Mouse (Mus musculus) cerebellum, adult 11-12 months (tissue): ENCODE data around the gene Orm1.
"Not testable (repeated sequence)": the region's sequence is repeated elsewhere in the genome, so short reads cannot be mapped to it uniquely, and the experiment has no call there.

ENCODE experiments used
- DNase-seq: peaks from one replicate; pipeline ENCODE4 v3.0.0; 2022

Gene Orm1

DNA sequence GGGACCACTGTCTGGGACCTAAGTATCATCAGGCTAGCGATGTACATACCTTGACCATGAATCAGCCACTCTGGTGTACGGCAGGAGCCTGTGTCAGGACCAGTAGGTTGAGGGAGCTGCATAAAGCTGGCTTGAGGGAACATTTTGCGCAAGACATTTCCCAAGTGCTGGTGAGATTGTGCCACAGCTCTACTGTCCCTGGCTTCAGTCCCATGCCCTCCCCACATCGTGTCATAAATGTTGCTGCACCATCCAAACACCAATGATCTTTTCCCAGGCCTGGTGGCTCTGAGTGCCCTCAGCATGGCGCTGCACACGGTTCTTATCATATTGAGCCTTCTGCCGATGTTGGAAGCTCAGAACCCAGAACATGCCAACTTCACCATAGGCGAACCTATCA, at the start of gene Orm1:
Gene Orm1 (plus strand): TSS at position 266 of the 400 bp plus-strand sequence.
- DNase-seq = no peak

DNA sequence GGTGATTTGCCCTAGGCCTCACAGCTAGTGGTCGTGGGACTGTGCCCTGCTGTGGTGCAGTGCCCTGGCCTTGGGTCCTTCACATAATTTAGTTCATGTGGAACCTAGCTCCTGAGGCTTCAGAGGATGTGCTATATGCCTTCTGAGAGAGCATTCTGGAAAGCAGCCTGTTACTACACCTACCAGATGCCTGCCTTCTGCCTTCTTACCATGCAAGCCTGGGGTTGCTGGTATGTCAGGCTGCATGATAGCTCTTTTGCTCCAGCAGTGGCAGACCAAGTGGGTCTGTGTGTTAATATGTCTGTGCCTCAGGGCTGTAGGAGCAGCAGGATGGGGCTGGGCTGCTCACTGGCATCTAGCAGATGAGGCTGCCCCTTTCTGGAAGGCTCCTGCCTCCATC, 48.7 kb upstream of the Orm1 start:
- no peak for DNase-seq

DNA sequence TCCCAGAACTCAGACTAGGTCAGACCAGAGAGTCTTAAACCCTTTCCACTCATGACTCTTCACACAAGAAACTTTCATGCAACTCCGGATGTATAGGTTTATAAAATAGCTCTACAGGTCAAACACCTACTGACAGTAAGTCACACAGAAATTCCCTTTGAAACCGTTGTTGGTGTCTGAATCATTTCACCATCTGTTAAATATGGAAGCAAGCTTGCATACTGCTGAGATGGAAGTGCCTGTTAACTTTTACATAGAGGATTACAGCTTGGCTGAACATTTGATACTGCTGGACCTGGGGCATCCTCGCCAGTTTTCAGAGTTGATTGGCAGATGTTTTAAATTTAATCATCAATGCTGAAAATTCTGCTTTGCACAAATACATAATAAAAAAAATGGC, 48.1 kb upstream of the Orm1 start:
- no peak for DNase-seq

DNA sequence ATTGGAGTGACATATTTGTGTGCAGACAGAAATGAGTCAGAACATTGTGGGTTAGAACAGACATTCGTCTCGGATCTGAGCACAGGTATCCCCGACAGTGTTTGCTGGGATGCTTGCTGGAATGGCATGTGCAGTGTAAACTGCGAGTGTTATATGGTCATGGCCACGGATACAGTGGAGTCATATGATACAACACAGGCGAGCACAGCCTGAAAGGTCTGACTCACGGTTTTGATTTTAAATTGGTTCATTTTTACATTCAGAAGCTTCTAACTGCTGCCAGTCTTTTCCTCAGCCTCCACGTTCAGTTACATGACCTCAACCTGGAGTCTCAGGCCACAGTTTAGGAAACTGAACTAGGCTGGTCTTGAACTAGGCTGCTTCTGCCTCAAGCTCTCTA, 47.5 kb upstream of the Orm1 start:
- DNase-seq = no peak

DNA sequence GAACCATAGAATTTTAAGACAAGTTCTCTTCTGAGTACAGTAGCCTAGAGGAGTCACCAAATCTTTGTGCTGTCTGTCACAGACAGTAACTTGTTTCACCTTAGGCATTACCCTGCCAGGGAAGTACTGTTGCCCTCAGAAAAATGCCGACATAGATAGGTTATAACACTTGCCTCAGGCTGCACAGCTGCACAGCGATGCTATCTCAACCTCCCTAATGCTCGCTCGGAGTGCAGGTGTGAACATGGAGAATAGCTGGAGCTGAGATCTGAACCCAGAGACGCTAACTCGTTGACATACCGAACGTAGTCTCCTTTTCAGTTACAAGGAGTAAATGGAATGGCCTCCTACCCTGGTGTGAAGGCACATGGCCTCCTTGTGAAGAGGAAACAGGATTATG, 46.2 kb upstream of the Orm1 start:
- no peak for DNase-seq

DNA sequence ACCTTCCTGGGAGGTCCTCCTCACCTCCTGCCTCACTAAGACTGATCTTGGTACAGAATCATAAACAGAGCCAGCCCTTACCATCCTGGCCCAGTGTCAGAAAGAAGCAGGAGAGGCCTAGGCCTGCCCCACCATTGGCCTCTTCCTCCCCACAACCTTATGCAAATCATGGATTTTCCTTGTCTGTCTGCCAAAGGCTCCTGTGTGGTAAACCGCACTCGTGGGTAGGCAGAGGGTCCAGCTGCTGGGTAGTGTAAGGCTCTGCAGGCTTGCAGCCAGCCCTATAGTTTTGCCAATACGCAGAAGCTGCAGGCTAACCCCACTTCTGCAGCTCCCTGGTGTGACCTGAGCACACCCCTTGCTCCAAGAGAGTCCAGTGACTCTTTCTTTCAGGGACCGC, 41.7 kb upstream of the Orm1 start:
- DNase-seq = no peak

DNA sequence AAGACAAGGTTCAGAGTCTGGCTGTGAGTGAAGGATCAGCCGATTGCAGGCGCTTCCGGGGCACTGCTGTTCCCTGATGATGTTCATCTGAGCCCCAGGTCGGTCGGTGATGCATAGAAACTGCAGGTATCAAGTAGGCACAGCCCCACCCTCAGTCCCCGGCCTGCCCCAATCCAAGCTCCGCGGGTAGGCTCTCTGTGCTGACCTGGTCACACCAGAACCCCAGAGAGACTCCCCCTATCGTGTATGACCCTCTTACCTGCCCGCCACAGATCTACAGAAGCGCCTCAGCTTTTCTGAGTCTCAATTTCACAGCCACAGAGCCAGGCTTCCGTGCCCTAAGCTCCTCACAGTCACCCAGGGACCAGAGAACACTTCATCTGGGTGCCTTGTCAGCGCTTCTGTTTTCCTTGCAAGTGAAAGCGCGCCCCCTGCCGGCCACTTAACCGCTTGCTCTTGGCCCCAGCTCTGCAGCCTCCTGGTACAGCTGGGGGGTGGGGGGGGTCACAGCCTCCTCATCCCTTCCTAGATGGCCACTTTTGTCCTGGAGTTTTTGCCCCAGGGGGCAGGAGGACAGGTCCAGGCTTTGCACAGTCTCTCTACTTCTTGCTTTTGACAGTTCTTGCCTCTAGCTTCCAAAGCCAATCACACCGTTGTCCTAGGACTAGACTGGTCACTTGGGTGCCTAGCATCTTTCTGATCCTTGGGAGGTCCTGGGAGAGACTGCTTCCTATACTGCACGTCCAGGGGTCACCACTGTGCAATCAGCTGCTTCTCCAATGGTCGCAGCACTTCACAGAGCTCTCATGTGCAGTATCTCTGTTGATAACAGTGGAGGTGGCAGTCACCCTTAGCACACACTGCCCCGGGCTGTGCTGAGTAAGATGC, 36.9 kb upstream of the Orm1 start:
- peak; percentile 86 for DNase-seq

DNA sequence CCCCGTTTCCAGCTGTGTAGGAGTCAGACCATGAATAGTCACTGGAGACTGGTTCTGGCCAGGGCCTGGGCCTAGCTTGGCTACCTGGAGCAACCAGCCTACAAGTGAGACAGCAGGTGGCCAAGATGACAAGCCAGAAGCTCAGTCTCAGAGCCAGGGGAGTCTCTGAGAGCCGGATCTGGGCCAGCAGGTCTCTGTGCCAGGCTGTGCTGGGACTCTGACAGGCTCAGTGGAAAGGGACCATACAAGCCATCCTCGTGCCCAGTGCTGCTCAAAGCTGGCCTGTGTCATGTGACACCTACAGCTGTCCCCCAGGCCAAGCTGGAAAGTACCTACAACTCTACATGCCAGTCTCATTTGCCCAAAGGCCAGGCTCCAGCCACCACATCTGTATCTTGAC, 36.0 kb upstream of the Orm1 start:
- peak; percentile 71 for DNase-seq

DNA sequence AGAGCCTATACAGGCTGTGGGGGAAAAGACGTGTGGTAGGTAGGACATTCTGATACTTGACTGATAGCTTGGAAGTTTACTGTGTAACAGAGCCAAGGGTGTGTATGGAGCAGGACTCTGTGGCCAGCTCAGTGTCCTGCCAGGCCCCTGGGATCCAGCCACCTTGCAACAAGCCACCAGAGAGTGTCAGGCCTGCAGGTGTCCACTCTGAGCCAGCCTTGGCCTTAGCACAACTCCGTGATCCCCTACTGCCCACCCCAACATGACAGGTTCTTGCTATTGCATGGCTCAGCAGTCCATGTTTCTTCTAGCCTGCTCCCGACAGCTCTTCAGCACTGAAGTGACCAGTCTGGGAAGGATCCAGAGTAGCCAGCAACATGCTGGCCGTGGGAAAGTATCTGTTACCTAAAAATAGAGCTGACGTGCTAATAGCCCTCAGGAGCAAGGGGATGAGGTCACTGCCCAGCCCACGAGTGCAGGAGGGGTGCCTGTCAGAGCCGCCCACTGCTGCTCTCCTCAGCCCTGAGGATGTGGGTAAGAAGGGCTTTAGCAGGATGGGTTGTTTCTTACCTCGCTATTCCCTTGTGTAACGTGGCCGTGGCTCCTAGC, 34.0 kb upstream of the Orm1 start:
- no peak for DNase-seq

DNA sequence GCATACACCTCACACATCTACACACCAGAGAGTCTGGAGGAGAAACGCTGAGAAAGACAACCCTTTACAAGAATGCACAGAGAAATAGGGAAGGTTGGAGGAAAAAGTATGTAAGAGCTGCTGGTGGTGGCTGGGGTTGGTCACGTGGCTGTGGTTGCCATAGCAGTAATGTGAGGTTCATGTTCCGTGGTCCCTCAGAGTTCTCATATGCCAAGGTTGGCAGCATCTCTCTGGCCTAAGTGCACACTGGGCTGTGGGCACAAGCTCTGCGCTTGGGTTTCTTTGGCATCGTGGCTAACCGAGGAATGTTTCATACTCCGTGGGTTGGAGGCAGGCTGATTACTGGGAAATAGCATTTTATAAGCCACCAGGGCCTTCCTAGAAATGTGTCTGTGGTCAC, 32.9 kb upstream of the Orm1 start:
- no peak for DNase-seq

DNA sequence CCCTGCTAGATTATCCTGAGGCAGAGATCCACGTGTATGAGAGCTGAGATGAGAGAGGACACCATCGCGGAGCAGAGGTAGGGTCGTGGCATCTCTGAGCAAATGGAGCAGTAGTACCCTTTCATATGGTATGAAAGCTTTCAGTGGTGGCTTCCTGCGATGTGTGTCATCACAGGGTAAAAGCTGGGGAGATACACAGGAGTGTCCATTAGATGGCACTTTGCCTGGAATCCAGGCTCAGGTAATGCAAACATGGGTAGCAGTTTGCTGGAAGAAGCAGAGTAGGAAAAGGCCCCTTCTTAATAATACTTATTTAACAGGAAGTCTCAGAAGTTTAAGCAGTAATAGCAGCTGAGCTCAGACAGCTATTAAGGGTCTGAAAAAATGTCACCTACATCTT, 30.3 kb upstream of the Orm1 start:
- DNase-seq = no peak

DNA sequence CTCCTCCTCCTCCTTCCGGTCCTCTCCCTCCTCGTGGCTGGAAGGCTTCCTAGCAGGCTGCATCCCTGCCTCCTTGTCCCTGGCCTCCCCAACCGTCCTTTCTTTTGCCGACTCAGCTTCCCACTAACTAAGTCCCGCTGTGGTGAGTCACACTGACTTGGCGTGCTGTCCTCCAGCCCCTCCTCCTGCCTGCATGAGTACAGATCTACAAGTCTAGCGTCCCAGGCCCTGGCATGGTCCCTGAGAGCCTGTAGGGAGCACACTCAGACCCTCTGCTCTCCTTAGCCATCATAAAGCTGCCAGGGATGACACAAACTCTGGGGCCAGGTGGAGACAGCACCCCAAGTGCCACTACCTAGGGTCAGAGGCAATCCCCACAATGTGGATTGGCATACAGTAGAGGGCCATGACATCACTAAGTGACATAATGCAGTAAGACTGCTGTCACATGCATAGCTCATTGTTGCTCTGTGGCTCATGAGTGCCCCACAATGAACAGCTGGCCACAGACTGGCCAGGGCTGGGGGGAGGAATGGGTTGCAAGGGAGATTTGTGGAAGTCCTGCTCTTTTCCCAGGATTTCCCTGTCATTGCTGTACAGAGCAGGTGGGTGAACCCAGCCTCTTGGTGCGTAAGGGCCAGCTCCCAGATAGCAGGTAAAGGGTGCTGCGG, 28.1 kb upstream of the Orm1 start:
- DNase-seq = no peak

DNA sequence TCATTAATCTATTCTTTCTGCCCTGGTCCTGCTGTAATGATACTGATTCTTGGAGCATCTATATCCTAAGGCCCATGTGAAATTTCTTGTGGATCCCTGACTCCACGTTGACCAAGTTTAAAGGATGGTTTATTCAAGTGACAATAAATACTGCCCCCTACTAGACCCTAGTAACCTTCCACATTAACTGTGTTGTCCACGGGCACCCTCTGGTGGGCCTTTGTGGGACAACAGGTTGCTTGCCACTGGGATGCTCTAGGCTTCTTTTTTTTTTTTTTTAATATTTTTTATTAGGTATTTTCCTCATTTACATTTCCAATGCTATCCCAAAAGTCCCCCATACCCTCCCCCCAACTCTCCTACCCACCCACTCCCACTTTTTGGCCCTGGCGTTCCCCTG, 24.8 kb upstream of the Orm1 start:
- not testable (repeated sequence) for DNase-seq

DNA sequence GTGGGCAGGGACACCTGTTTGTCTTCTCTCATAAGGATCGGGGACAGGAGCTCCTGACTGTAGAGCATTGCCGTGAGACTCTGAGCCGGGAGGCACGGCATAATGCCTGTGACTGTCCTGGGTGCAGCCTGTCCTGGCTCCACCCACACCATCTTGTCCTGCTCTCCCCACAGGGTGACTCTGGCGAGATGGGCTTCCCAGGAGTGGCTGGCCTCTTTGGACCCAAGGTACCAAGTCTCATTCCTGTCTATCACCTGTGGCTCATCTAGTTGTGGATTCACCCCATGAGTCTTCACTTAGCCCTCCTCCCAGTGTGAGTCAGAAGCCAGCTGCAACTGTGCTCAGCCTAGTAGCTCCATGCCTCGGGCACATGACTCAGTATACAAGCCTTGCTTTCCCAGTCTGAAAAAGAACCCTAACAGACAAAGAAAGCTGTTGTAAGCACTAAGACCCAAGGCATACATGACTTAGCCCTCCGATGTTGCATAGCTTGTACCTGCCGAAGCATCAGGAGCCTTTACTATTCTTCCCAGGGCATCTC, 21.0 kb upstream of the Orm1 start:
- DNase-seq = no peak

DNA sequence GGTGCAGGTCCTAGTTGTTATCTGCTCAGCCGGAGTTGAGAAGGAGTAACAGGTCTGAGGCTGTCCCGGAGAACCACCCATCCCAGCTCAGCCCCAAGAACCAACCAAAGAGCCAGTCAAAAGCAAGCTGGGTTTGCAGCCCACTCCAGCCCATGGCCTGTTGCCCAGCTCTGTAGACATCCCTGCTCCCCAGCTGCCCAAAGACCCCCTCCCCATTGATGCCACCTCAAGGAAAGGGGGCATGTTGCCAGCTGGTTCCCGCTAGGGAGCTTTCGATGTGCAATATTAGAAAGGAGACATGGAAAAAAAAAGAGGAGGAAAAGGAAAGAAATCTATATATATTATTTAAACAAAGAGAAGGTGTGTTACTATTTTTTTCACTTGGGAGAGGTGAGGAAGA, 11.0 kb upstream of the Orm1 start:
- DNase-seq = no peak

DNA sequence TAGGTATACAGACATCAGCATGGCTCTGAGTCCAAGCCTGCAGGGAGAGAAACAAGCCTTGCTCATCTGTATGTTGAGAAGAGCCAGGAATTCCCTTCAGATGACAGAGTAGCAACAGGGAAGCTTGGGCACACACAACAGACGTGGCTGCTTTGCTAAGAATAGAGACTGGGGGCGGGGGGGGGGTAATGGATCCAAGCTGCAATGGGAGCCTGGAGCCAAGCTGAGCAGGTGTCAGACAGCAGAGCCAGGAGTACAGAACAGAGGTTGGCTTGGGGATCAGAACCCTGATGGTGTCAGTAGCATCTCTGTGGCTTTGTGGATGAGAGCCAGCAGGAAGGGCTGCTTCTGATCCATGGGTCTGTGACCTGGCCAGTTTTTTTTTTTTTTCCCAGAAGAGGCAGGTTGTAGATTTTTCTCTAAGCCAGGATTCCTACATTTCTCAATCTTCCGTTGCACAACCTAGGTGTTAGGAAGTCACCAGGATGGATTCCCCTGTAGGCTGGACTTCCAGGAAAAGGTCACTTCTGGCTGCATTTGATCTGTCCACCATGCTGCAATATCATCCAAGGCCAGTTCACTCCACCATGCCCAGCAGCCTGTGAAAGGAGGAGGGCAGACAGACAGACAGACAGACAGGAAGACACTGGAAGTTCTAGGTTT, 5.8 kb upstream of the Orm1 start:
- DNase-seq = no peak

DNA sequence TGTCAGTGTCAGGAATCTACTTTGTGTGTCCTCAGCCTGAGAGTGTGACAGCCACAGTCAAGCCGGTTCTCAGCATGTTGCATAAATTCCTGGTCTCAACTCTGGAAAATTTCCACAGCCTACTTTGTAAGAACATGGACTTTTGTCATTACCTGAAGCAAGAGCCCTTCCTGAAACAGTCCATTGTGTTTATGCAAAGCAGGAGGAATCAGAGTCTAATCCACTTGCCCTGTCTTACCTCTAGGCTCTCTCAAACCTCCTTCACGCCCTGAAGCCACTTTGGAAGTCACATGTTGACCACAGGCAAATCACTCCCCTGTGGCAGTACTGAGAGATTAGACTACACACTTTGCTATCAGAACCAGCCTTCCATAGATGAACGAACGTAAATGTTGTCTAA, 1.9 kb upstream of the Orm1 start:
- no peak for DNase-seq

DNA sequence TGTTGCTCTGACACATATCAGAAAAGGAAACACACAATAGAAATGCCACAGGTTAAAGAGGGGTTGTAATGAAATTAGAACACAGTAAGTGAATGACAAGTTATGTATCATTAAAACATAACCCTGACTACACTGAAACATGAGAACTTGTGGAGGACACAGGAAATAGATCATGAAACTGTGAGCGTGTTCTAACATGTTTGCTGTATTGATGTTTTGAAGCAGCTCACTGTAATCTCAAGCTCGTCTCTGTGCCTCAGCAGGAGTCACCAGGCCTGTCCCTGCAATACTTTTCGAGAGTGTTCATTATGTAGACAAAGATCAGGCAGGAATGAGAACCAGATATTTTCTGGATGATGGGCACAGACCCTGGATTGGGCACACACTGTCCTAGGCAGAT, 752 bp upstream of the Orm1 start:
- DNase-seq = no peak

DNA sequence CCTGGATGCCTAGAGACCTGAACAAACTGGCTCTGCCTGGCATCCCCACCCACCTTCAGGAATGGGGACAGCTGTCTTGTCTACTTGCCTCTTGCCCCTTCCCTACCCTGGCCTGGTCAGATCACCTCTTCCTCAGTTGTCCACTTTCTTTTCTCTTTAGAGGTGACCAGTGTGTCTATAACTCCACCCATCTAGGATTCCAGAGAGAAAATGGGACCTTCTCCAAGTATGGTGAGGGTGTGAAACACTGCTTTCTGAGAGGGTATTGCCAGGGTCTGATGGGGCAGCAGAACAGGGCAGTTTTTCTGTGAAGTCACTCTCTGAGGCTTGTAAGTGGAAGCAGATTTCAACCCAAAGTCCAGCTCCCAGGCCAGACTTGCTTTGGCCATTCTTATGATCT, 901 bp downstream of the Orm1 start:
- no peak for DNase-seq

DNA sequence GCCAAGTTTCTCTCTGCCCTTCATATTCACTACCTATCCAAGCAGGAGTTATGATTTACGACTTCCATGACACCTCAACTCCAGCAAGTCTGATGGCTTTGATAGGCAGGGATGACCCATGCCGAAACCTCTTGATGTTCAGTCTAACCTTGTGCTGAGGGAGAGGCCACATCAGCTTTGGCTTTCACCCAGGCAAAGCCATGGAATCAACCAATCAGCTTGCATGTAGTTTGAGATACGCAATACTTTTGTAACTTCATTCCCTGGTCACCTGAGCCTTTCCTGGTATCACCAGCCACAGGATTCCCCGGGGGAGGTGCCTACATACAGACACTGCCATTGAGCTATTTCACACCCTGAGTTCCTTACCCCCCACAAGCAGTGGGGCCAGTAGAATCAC, 2.3 kb downstream of the Orm1 start:
- DNase-seq = no peak

DNA sequence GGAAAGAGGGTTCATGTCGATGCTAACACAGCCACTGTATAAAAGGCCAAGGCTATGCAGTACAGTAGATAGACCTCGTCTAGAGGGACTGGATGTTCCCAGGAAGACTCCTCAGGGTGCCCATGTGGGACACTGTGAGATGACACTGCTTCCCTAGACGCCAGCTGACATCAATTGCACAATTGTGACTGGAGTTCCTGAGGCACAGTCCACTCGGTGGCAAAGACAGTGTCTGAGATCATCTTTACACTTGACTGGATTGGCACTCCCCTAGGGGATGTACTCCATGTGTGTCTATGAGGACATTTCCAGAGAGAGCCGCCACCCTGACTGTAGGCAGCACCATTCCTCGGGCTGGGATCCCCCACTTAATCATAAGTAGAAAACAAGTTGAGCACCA, 4.2 kb downstream of the Orm1 start:
- DNase-seq = no peak

DNA sequence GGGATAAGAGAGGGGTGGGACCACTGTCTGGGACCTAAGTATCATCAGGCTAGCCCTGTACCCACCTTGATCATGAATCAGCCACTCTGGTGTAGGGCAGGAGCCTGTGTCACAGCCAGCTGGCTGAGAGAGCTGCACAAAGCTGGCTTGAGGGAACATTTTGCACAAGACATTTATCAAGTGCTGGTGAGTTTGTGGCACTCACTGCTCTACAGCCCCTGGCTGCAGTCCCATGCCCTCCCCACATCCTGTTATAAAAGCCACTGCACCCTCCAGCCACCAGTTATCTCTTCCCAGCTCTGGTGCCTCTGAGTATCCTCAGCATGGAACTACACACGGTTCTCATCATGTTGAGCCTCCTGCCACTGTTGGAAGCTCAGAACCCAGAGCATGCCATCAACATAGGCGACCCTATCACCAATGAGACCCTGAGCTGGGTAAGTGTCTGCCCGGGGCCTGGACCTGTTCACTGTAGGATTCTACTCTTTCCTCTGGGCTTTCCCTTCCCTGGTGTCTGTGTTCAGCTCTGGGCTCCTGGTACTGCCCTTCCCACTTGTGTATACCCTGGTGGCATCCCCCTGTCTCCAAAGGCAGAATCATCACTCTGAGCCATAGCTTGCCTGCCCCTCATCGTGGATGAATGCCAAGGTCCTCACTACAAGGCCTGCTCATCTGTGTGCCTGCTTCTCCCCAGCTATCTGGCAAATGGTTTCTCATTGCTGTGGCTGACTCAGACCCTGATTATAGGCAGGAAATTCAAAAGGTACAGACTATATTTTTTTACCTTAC, 11.7 kb downstream of the Orm1 start, which contains the start of gene Orm3:
Gene Orm3 (plus strand): TSS at position 286 of the 789 bp plus-strand sequence.
- DNase-seq = no peak
